10 mouse cellular contexts compared by ENCODE assay signal in the genomic region with DNA sequence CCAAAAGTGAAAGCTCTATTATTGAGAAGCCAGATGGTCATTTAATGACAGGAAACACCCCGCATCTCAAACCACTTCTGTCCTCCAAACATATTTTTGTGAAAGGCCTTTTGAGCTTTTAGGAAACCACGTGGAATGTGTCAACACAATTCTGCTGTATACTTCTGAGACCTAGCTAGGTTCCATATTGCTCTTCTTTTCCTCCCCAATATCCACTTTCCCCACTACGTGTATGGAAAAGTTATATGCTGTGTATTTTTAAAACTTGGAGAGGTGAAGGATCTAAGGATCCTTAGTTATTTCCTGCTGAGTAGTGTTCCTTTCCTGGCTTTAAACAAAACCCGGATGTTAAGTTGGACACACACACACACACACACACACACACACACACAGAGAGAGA. TPM values are rescaled to one million over a fixed set of nuclear protein-coding genes. Genes with fewer than 3 reads are reported as not detected.
DNase-seq lines count a peak whose midpoint lies in the region; ATAC-seq lines count a peak whose summit lies in the region.
"Had no signal": no experiment of that assay in that cellular context is flagged by ENCODE, and none has a peak within 500 bp of the region (broad histone marks: within the 10 kb centered on the region; RNA-seq: fewer than 3 reads in every experiment).

No protein-coding gene starts in this region.

- no peak for DNase-seq in midbrain, embryonic 10.5 days (ENCODE audit: low spot score)
- no peak for DNase-seq in layer of hippocampus, postnatal 36 days
- no peak for DNase-seq in retina, embryonic 14.5 days (ENCODE audit: low spot score)
- DNase-seq in cerebellum, adult 11-12 months: no peak

- H3K9me3 ChIP-seq in midbrain, embryonic 10.5 days (replicated peaks): no peaks in the 10 kb centered on the region
- no peaks in the 10 kb centered on the region for H3K9me3 ChIP-seq in midbrain, embryonic 15.5 days
- no peaks in the 10 kb centered on the region for H3K9me3 ChIP-seq in heart, embryonic 12.5 days (replicated peaks)
- no peaks in the 10 kb centered on the region for H3K9me3 ChIP-seq in limb, embryonic 12.5 days
- H3K9me3 ChIP-seq in stomach, embryonic 15.5 days: no peaks in the 10 kb centered on the region
- H3K9me3 ChIP-seq: forebrain, embryonic 13.5 days had no signal

- H3K4me1 ChIP-seq in midbrain, embryonic 10.5 days: peaks cover 7% of the 10 kb centered on the region
- H3K4me1 ChIP-seq in midbrain, embryonic 15.5 days: peaks cover 5% of the 10 kb centered on the region
- H3K4me1 ChIP-seq in heart, embryonic 12.5 days (replicated peaks): peaks cover 15% of the 10 kb centered on the region
- H3K4me1 ChIP-seq in limb, embryonic 12.5 days (replicated peaks): peaks cover 4% of the 10 kb centered on the region; the same call in 1 of the 2 replicates
- no peaks in the 10 kb centered on the region for H3K4me1 ChIP-seq in stomach, embryonic 15.5 days

- no peaks in the 10 kb centered on the region for H3K36me3 ChIP-seq in midbrain, embryonic 10.5 days
- H3K36me3 ChIP-seq in midbrain, embryonic 15.5 days (replicated peaks): no peaks in the 10 kb centered on the region
- H3K36me3 ChIP-seq in heart, embryonic 12.5 days: no peaks in the 10 kb centered on the region
- H3K36me3 ChIP-seq in limb, embryonic 12.5 days: no peaks in the 10 kb centered on the region
- H3K36me3 ChIP-seq in stomach, embryonic 15.5 days: no peaks in the 10 kb centered on the region

- no peak overlapping the region for H3K27ac ChIP-seq in midbrain, embryonic 10.5 days (replicated peaks)
- no peak overlapping the region for H3K27ac ChIP-seq in midbrain, embryonic 15.5 days
- peak overlapping the region; percentile 92 for H3K27ac ChIP-seq in heart, embryonic 12.5 days (ENCODE audit: poor library complexity, severe bottlenecking)
- no peak overlapping the region for H3K27ac ChIP-seq in limb, embryonic 12.5 days
- H3K27ac ChIP-seq in stomach, embryonic 15.5 days: peak overlapping the region; percentile 72; the same call in 1 of the 2 replicates
- H3K27ac ChIP-seq: forebrain, embryonic 13.5 days had no signal

- H3K4me2 ChIP-seq in midbrain, embryonic 15.5 days: no peak overlapping the region
- H3K4me2 ChIP-seq in heart, embryonic 12.5 days: peak overlapping the region; percentile 69
- H3K4me2 ChIP-seq in limb, embryonic 12.5 days: peak overlapping the region; percentile 69
- peak overlapping the region; percentile 77; the same call in 1 of the 2 replicates for H3K4me2 ChIP-seq in stomach, embryonic 15.5 days

- no peak for ATAC-seq in midbrain, embryonic 15.5 days (replicated peaks)
- ATAC-seq in heart, embryonic 12.5 days (ENCODE audit: insufficient number of reproducible peaks, low FRiP score): peak; percentile 65
- ATAC-seq in limb, embryonic 12.5 days (ENCODE audit: insufficient number of reproducible peaks, insufficient read depth, low FRiP score, low TSS enrichment, low read depth): no peak
- ATAC-seq in stomach, embryonic 15.5 days (ENCODE audit: insufficient read depth, low FRiP score, low read depth): peak; percentile 37; the same call in 1 of the 2 replicates

- no peaks in the 10 kb centered on the region for H3K27me3 ChIP-seq in midbrain, embryonic 10.5 days (ENCODE audit: low read depth, poor library complexity, severe bottlenecking)
- H3K27me3 ChIP-seq in midbrain, embryonic 15.5 days (replicated peaks): no peaks in the 10 kb centered on the region
- no peaks in the 10 kb centered on the region for H3K27me3 ChIP-seq in heart, embryonic 12.5 days (replicated peaks)
- no peaks in the 10 kb centered on the region for H3K27me3 ChIP-seq in limb, embryonic 12.5 days
- no peaks in the 10 kb centered on the region for H3K27me3 ChIP-seq in stomach, embryonic 15.5 days (replicated peaks)
- H3K27me3 ChIP-seq: forebrain, embryonic 13.5 days had no signal

- peak overlapping the region; percentile 58 for H3K4me3 ChIP-seq in midbrain, embryonic 10.5 days
- no peak overlapping the region for H3K4me3 ChIP-seq in midbrain, embryonic 15.5 days
- peak overlapping the region; percentile 66 for H3K4me3 ChIP-seq in heart, embryonic 12.5 days
- H3K4me3 ChIP-seq in limb, embryonic 12.5 days (replicated peaks): peak overlapping the region; percentile 48
- peak overlapping the region; percentile 54 for H3K4me3 ChIP-seq in stomach, embryonic 15.5 days (replicated peaks)

- 54% methylated on average over 4 of the region's 4 CpGs for WGBS in midbrain, embryonic 10.5 days
- 54% methylated on average over 4 of the region's 4 CpGs for WGBS in midbrain, embryonic 15.5 days
- WGBS in heart, embryonic 12.5 days: 36% methylated on average over 4 of the region's 4 CpGs
- 33% methylated on average over 4 of the region's 4 CpGs for WGBS in limb, embryonic 12.5 days
- WGBS in stomach, embryonic 15.5 days: 25% methylated on average over 4 of the region's 4 CpGs

- H3K9ac ChIP-seq in midbrain, embryonic 15.5 days: no peak overlapping the region
- peak overlapping the region; percentile 83; the same call in 1 of the 2 replicates for H3K9ac ChIP-seq in heart, embryonic 12.5 days
- H3K9ac ChIP-seq in limb, embryonic 12.5 days (replicated peaks): no peak overlapping the region; the same call in 1 of the 2 replicates
- no peak overlapping the region for H3K9ac ChIP-seq in stomach, embryonic 15.5 days

RNA-seq across cellular contexts. Expression of gene Gng11, which starts 0.3 kb away (rescaled TPM):
- 31.4 and 32.5 TPM in 2 replicates for polyA plus RNA-seq in midbrain, embryonic 10.5 days (2016; fragmentation: Nextera tagmentation; extraction: Ambion mirVana)
- polyA plus RNA-seq in midbrain, embryonic 15.5 days (2015; fragmentation: Nextera tagmentation; extraction: Ambion mirVana): 23.8 and 25.2 TPM in 2 replicates
- polyA plus RNA-seq in heart, embryonic 12.5 days (2016; fragmentation: Nextera tagmentation; extraction: Ambion mirVana): 76.1 and 79.7 TPM in 2 replicates
- polyA plus RNA-seq in limb, embryonic 12.5 days (2016; fragmentation: Nextera tagmentation; extraction: Ambion mirVana): 61.9 and 64.6 TPM in 2 replicates
- 85.2 and 86.5 TPM in 2 replicates for polyA plus RNA-seq in stomach, embryonic 15.5 days (2015; fragmentation: Nextera tagmentation; extraction: Ambion mirVana)
- total RNA-seq in layer of hippocampus, postnatal 36 days (2021): 10 to 100 TPM in 1 of 2 experiments, 1 to 10 TPM in 1; 9.7 to 10.2 TPM

RNA-seq across cellular contexts. Expression of gene Gngt1, which starts 9.9 kb away (rescaled TPM):
- not detected in 2 replicates for polyA plus RNA-seq in midbrain, embryonic 10.5 days (2016; fragmentation: Nextera tagmentation; extraction: Ambion mirVana)
- not detected in 2 replicates for polyA plus RNA-seq in midbrain, embryonic 15.5 days (2015; fragmentation: Nextera tagmentation; extraction: Ambion mirVana)
- not detected in 2 replicates for polyA plus RNA-seq in heart, embryonic 12.5 days (2016; fragmentation: Nextera tagmentation; extraction: Ambion mirVana)
- polyA plus RNA-seq in limb, embryonic 12.5 days (2016; fragmentation: Nextera tagmentation; extraction: Ambion mirVana): not detected in 2 replicates
- polyA plus RNA-seq in stomach, embryonic 15.5 days (2015; fragmentation: Nextera tagmentation; extraction: Ambion mirVana): not detected in 2 replicates
- total RNA-seq in layer of hippocampus, postnatal 36 days (2021): not detected
- total RNA-seq: neutrophil, adult 5-6 weeks had no signal
- polyA plus RNA-seq: forebrain, embryonic 13.5 days had no signal

RNA-seq across cellular contexts. Expression of gene Tfpi2, which starts 14.7 kb away (rescaled TPM):
- 0.56 and 0.60 TPM in 2 replicates for polyA plus RNA-seq in midbrain, embryonic 10.5 days (2016; fragmentation: Nextera tagmentation; extraction: Ambion mirVana)
- polyA plus RNA-seq in midbrain, embryonic 15.5 days (2015; fragmentation: Nextera tagmentation; extraction: Ambion mirVana): 0.45 and 0.77 TPM in 2 replicates
- polyA plus RNA-seq in heart, embryonic 12.5 days (2016; fragmentation: Nextera tagmentation; extraction: Ambion mirVana): 4.3 TPM in 2 replicates
- 0.86 and 0.97 TPM in 2 replicates for polyA plus RNA-seq in limb, embryonic 12.5 days (2016; fragmentation: Nextera tagmentation; extraction: Ambion mirVana)
- 4.5 and 5.6 TPM in 2 replicates for polyA plus RNA-seq in stomach, embryonic 15.5 days (2015; fragmentation: Nextera tagmentation; extraction: Ambion mirVana)
- total RNA-seq in layer of hippocampus, postnatal 36 days (2021): not detected
- total RNA-seq: neutrophil, adult 5-6 weeks had no signal

Comparison
In these comparisons a context has a peak if more than half of its experiments do, and no peak if none do; other contexts are left out.
1. H3K27ac ChIP-seq: peak in heart, embryonic 12.5 days (single experiment) and stomach, embryonic 15.5 days (single experiment); none in midbrain, embryonic 10.5 days (single experiment), midbrain, embryonic 15.5 days (single experiment) and limb, embryonic 12.5 days (single experiment).
2. ATAC-seq: peak in heart, embryonic 12.5 days (single experiment) and stomach, embryonic 15.5 days (single experiment); none in midbrain, embryonic 15.5 days (single experiment) and limb, embryonic 12.5 days (single experiment).